Mouse (Mus musculus) cerebellum, adult 2 months (tissue): Measurements from ENCODE around the gene Heatr5a.

ENCODE experiments used
- CTCF ChIP-seq: fragments of 200-500 bp; IDR thresholded peaks from 2 replicates; pipeline ENCODE4 v1.5.1; 2011; ENCODE audit warnings: low read depth, mild to moderate bottlenecking, control low read depth, low read length, moderate library complexity, borderline replicate concordance; ENCODE audit not compliant: insufficient read depth
- POLR2A ChIP-seq: fragments of 200-500 bp; IDR thresholded peaks from 2 replicates; pipeline ENCODE4 v1.6.1; 2011; ENCODE audit warnings: low read length, control low read depth, borderline replicate concordance; ENCODE audit not compliant: insufficient read depth

DNA sequence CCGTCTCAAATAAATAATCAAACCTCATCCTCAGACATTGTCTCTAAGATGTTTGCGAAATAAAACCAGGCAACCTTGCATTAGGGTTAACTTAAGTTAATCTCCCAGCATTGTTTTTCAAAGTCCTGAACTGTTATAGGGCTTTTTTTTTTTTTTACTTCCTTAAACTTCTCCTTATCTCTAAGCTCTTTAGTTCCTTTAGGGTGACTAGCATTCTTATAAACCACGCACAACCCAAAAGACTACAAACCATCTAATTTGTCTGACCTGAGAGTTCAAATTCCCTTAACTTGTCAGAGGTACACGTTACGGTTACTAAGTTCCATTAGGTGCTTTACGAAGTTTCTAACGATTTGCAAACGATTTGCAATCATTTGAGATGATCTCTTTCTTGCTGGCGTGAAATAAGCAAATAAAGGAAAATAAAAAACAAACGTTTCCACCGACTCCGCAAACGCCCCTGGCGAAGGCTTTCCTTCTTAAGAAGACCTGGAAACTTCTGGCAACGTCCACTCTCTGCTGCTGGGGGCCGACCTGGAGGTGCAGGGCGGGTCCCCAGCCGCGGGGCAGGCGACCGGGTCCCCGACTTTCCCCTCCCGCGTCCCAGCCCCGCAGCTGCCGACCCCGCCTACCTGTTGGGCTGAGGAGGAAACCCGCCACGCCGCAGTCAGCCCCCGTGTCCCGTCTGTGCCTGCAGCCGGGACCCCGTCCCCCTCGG, 610 bp downstream of the Heatr5a start:
- TF ChIP-seq POLR2A (no peak), CTCF (no peak)
